Mouse (Mus musculus): ENCODE data around the gene Ryk. TPM values are rescaled to one million over a fixed set of nuclear protein-coding genes. Genes with fewer than 3 reads are reported as not detected.

The Ryk gene
- polyA plus RNA-seq, 1 experiment from 2014 or later = 17.0 TPM

DNA sequence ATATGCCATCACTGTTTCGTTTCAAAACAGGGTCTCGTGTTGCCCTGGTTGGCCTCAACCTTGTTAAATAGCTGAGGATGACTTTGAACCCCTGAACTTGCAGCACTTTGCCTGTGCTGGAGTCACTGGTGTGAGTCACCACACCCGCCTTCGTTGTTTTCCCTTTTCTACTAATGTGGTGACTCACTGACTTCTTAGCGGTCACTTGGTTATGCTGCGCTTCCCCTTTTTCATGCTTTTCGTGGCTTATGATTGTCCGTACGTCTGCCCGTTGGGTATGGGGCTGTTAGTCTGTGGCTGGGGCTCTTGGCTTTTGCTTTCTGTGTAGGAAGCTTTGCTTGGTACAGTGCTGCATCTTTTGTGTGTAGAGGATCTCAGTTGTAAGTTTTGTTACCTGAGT, 25.2 kb downstream of the Ryk start:
- no peaks in the 10 kb centered on the region for H3K27me3 ChIP-seq
- H3K36me3 ChIP-seq = peaks cover 7% of the 10 kb centered on the region; the same call in 1 of the 2 replicates
- no peak overlapping the region for H3K27ac ChIP-seq (replicated peaks)
- peaks cover 25% of the 10 kb centered on the region for H3K4me1 ChIP-seq
- 97% methylated on average over 10 of the region's 10 CpGs for WGBS
- 0 out of 2 replicates have a peak, but pooled peaks cover 2% of the 10 kb centered on the region for H3K9me3 ChIP-seq
- ATAC-seq (ENCODE audit: low FRiP score, low read depth) = no peak
- H3K4me3 ChIP-seq = no peak overlapping the region
- no peak overlapping the region for H3K9ac ChIP-seq (replicated peaks)
- no peak overlapping the region for H3K4me2 ChIP-seq (replicated peaks)

DNA sequence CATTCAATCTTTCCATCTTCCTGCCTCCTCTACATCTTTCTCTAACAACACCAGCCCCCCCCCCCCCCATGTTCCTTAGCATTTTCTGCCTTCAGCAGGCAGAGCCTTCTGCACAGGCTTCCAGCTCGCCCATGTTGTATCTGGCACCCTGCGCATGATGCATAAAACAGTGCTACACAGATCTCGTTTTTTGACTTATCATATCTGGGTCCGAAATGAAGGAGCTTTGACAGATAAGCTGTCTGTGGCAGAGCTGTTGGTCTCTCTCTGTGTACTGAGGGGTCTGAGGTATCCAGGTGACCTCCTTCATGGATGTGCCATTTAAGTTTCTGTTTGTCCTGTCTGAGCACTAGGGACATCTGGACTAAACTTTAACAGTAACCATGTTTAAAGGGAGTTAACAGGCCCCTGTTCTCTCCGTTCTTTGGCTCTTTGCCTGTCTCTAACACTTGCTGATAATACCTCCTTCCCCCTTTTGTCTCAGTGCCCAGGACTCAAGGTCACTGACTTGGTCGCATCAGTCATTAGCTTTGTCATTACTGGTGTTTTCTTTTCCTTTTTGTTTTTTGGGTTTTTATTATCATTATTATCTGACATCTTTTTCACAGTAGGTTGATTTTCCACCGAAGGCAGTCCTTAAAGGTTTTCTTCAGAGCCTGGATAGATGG, 26.2 kb downstream of the Ryk start:
- peaks cover 9% of the 10 kb centered on the region; the same call in 1 of the 2 replicates for H3K36me3 ChIP-seq
- H3K9ac ChIP-seq (replicated peaks) = no peak overlapping the region
- no peak for ATAC-seq (ENCODE audit: low FRiP score, low read depth)
- H3K27ac ChIP-seq (replicated peaks) = no peak overlapping the region
- no peaks in the 10 kb centered on the region for H3K27me3 ChIP-seq
- no peak overlapping the region for H3K4me2 ChIP-seq (replicated peaks)
- peaks cover 30% of the 10 kb centered on the region for H3K4me1 ChIP-seq
- H3K9me3 ChIP-seq = 0 out of 2 replicates have a peak, but pooled peaks cover 2% of the 10 kb centered on the region
- H3K4me3 ChIP-seq = no peak overlapping the region
- 84% methylated on average over 7 of the region's 7 CpGs for WGBS

DNA sequence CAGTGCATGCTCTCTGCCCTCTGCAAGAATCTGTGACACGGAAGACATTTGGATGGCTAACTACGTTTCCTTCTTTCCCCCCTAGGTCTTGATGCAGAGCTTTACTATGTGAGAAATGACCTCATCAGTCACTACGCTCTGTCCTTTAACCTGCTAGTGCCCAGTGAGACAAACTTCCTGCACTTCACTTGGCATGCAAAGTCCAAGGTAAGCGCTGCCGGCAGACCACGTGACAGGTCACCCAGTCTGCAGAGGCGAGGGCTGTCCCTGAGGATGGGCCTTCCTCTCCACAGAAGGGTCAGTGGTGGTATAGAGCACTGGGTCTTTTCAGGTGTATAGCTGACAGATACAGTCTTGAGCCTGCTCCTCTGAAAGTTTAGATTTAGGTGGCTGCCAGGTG, 27.1 kb downstream of the Ryk start:
- peaks cover 33% of the 10 kb centered on the region for H3K4me1 ChIP-seq
- no peak overlapping the region for H3K9ac ChIP-seq (replicated peaks)
- no peaks in the 10 kb centered on the region for H3K27me3 ChIP-seq
- peaks cover 7% of the 10 kb centered on the region; the same call in 1 of the 2 replicates for H3K36me3 ChIP-seq
- H3K4me3 ChIP-seq = no peak overlapping the region
- H3K4me2 ChIP-seq (replicated peaks) = no peak overlapping the region
- no peak overlapping the region for H3K27ac ChIP-seq (replicated peaks)
- H3K9me3 ChIP-seq = 0 out of 2 replicates have a peak, but pooled peaks cover 2% of the 10 kb centered on the region
- ATAC-seq (ENCODE audit: low FRiP score, low read depth) = no peak
- WGBS = 88% methylated on average over 7 of the region's 7 CpGs

DNA sequence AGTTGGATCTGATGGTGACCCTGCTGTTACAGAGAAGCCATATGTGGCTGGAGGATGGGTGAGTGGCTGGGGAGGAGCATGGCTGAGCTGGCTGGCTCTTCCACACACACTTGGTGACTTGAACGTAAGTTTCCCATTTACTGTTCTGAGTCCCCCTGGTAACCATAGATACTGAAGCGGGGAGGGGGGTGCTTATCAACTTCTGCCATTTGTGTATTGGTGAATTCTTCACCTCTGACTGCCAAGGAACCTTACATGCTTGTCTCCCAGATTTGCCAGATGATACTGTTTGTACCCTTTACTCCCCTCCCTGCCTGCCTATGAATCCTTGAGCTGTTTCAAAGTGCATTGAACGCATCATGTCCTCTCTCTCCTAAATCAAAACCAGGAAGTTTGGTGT, 27.5 kb downstream of the Ryk start:
- H3K9me3 ChIP-seq = 0 out of 2 replicates have a peak, but pooled peaks cover 2% of the 10 kb centered on the region
- no peaks in the 10 kb centered on the region for H3K27me3 ChIP-seq
- 83% methylated on average over 3 of the region's 3 CpGs for WGBS
- H3K4me1 ChIP-seq = peaks cover 33% of the 10 kb centered on the region
- no peak overlapping the region for H3K27ac ChIP-seq (replicated peaks)
- no peak for ATAC-seq (ENCODE audit: low FRiP score, low read depth)
- peaks cover 4% of the 10 kb centered on the region; the same call in 1 of the 2 replicates for H3K36me3 ChIP-seq
- no peak overlapping the region for H3K4me2 ChIP-seq (replicated peaks)
- H3K9ac ChIP-seq (replicated peaks) = no peak overlapping the region
- no peak overlapping the region for H3K4me3 ChIP-seq

DNA sequence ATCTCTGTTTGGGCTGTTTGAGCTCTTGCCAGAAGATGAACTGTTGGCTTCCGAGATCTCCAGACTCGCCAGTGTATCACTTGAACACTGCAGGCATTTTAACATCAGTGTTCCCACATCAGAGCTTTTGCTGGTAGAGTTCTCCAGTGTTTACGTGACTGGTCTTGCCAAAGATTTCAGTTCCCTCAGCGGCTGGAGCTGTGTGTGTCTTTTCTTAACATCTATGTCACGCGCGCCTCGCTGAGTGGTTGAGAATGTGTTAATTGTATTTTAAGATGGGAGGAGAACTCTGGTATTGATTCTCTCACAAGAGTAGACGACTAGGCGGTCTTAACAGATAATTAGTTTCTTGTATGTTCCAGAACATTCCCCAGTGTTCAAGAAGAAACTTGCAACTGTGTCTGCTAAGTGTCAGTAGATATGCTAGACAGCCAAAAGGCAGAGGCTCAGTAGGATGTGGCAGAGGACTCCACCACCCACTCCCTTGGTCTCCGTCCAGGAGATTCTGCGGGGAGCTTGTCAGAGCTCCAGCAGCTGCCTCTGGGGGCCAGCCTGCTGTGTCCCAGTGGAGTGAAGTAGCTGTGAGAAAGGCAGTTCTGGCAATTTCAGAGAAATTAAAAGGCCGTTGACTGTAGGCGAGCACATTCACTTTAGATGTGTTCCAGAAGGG, 29.3 kb downstream of the Ryk start:
- WGBS = 76% methylated on average over 14 of the region's 14 CpGs
- Histone ChIP-seq H3K9me3 (no peaks in the 10 kb centered on the region), H3K27ac (replicated peaks) (no peak overlapping the region), H3K36me3 (peaks cover 16% of the 10 kb centered on the region), H3K4me3 (no peak overlapping the region), H3K27me3 (no peaks in the 10 kb centered on the region), H3K4me2 (replicated peaks) (no peak overlapping the region), H3K4me1 (peaks cover 33% of the 10 kb centered on the region), H3K9ac (replicated peaks) (no peak overlapping the region; the same call in 1 of the 2 replicates)
- no peak for ATAC-seq (ENCODE audit: low FRiP score, low read depth)

DNA sequence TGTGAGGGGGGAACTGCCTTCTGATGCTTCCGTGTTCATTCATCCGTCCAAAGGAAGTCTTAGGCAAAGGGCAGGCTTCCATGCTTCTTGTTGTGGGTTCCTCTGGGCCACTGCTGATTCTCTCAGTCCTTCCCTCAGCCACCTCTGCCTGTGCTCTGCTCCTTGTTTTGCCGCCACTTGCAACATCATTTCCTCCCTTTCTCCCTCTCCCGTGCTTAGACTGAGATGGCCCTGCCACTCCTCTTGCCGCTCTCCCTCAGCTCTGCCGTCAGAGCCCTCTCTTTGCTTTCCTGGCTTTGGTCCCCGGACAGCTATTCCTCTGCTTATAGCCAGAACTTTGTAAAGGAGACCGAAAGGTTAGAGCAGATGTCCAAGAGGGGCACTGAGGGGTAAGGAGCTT, 30.2 kb downstream of the Ryk start:
- ATAC-seq (ENCODE audit: low FRiP score, low read depth) = no peak
- 66% methylated on average over 8 of the region's 8 CpGs for WGBS
- no peak overlapping the region for H3K9ac ChIP-seq (replicated peaks)

DNA sequence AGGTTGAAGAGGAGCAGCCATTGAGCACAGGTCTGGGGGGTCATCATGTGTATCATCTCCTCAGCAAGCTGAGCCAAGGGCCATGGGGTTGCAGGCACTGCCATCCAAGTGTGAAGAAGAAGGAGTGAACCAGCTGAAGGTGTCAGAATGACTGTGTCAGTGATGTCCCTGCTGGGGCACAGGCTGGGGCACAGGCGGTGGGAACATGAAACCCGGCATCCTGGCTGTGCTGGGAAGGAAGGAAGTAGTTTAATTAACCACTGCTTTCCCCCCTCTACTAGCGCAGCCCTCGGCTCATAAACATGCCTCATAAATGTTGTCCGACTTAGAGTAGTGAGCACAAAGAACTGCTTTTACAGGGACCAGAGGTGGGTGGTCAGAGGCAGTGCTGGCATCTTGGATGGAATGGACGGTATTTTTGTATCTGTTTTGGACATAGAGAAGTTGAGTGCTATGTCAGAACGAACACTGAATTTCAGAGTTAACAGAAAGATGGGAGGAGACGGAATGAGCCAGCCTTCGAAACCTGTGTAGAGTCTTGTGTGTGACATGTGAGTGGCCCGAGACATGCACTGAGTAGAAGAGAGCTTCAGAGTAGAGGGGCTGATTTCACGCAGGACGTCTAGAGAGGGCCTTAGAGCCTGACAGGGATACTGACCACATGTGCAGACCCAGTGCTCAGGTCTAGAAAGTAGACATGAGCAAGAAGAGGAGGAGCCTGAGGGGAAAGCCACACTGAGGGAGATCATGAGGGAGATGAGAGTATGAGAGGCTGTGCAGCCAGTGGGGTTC, 31.4 kb downstream of the Ryk start:
- Histone ChIP-seq H3K36me3 (peaks cover 21% of the 10 kb centered on the region), H3K4me1 (peaks cover 30% of the 10 kb centered on the region), H3K4me2 (replicated peaks) (no peak overlapping the region), H3K4me3 (no peak overlapping the region), H3K9me3 (no peaks in the 10 kb centered on the region), H3K27ac (replicated peaks) (peak overlapping the region; percentile 30; the same call in 1 of the 2 replicates), H3K27me3 (no peaks in the 10 kb centered on the region), H3K9ac (replicated peaks) (no peak overlapping the region)
- ATAC-seq (ENCODE audit: low FRiP score, low read depth) = no peak
- WGBS = 81% methylated on average over 12 of the region's 12 CpGs

More for the DNA sequence above, 30.2 kb downstream of the Ryk start:
- H3K36me3 ChIP-seq = peaks cover 20% of the 10 kb centered on the region
- no peaks in the 10 kb centered on the region for H3K9me3 ChIP-seq
- no peak overlapping the region for H3K4me3 ChIP-seq
- peaks cover 33% of the 10 kb centered on the region for H3K4me1 ChIP-seq
- H3K27ac ChIP-seq (replicated peaks) = peak overlapping the region; percentile 46
- no peaks in the 10 kb centered on the region for H3K27me3 ChIP-seq
- no peak overlapping the region for H3K4me2 ChIP-seq (replicated peaks)

DNA sequence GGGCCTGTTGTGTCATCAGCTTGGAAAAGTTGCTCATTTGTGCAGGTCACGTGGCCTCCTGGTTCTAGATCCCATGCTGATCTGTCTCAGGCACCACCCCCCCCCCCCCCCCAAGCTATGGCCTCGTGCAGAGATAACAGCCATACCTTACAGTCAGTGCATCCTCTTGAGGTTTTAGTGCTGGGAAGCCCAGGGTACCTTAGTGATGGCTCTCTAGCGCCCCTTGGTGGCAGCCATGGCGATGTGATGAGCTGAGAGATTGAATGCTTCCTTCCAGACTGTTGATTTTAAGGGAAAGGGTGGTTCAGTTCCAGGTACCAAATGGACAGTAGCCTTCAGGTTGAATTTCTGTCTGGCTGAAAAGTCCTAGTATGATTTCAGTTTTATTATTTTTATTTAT, 32.2 kb downstream of the Ryk start:
- 6% methylated on average over 4 of the region's 4 CpGs for WGBS
- H3K4me1 ChIP-seq = peaks cover 28% of the 10 kb centered on the region
- no peaks in the 10 kb centered on the region for H3K27me3 ChIP-seq
- peaks cover 28% of the 10 kb centered on the region for H3K36me3 ChIP-seq
- H3K4me3 ChIP-seq = no peak overlapping the region
- H3K9ac ChIP-seq (replicated peaks) = no peak overlapping the region
- no peak for ATAC-seq (ENCODE audit: low FRiP score, low read depth)
- H3K4me2 ChIP-seq (replicated peaks) = no peak overlapping the region
- peak overlapping the region; percentile 30; the same call in 1 of the 2 replicates for H3K27ac ChIP-seq (replicated peaks)
- no peaks in the 10 kb centered on the region for H3K9me3 ChIP-seq

DNA sequence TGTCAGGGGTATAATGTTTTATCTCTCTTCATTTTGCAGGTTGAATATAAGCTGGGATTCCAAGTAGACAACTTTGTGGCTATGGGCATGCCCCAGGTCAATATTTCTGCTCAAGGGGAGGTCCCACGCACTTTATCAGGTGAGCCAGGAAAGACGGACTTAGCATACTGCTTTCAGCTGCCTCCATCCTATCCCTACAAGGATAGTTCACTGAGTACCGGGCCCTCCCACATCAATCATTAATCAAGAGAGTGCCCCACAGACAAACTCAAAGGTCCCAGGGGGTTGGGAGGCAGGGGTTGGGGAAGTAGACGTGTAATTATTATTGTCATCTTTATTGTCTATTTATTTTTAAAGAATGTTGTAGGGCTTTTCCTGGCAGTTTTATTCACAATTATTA, 32.8 kb downstream of the Ryk start:
- Histone ChIP-seq H3K27me3 (no peaks in the 10 kb centered on the region), H3K27ac (replicated peaks) (no peak overlapping the region), H3K4me2 (replicated peaks) (no peak overlapping the region), H3K9me3 (no peaks in the 10 kb centered on the region), H3K36me3 (peaks cover 34% of the 10 kb centered on the region), H3K4me1 (peaks cover 25% of the 10 kb centered on the region), H3K4me3 (no peak overlapping the region), H3K9ac (replicated peaks) (no peak overlapping the region)
- 92% methylated on average over 4 of the region's 4 CpGs for WGBS
- ATAC-seq (ENCODE audit: low FRiP score, low read depth) = no peak

DNA sequence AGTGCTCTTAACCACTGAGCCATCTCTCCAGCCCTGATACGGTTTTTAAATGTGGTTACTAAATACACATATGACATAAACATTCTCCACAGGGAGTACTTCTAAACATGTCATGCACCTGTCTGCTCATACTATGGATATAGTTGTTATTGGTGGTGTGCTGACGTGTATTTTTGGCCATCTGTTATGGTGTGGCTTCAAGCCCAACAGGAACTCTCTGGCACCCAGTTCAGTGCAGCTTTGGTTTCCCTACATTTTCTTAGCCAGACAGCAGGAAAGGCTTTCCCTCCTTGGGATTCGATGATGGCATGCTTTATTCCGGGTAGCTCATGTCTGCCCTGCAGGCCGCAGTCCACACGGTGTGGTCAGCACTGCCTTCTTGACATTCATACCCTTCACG, 33.7 kb downstream of the Ryk start:
- Histone ChIP-seq H3K9ac (replicated peaks) (no peak overlapping the region), H3K4me3 (no peak overlapping the region), H3K4me2 (replicated peaks) (no peak overlapping the region), H3K36me3 (peaks cover 34% of the 10 kb centered on the region), H3K4me1 (peaks cover 23% of the 10 kb centered on the region), H3K27ac (replicated peaks) (no peak overlapping the region), H3K9me3 (no peaks in the 10 kb centered on the region), H3K27me3 (no peaks in the 10 kb centered on the region)
- ATAC-seq (ENCODE audit: low FRiP score, low read depth) = no peak
- 93% methylated on average over 7 of the region's 7 CpGs for WGBS

DNA sequence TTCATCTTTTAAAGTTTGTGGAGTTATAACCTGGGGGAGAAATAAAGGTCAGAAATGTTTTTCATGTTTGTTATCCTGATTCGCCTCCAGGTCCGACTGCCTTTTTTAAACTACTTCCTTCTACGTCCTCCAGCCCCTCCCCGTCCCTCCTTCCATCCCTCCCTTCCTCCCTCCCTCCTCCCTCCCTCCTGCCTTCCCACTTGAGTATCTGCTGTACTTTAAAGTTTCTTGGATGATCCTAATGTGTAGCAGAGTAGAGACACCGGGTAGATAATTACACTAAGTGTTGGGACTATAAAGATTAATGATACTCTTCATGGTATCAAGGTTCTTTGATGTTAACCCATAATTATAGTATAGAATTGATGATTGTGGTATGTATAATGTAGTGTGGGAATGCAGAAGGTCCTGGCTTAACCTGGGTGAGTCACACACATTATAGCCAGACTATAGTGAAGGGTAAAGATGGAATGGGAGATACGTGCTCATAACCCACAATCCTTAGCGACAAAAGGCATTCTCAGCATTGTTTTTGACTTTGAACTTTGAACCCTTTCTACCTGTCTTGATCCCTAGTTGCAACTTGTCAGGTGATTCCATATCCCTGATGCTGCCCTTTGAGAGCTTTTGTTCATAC, 41.5 kb downstream of the Ryk start:
- Histone ChIP-seq H3K9ac (replicated peaks) (no peak overlapping the region), H3K4me1 (no peaks in the 10 kb centered on the region)

More for the DNA sequence above, 41.5 kb downstream of the Ryk start:
- no peak overlapping the region for H3K27ac ChIP-seq (replicated peaks)
- H3K9me3 ChIP-seq = no peaks in the 10 kb centered on the region
- H3K27me3 ChIP-seq = no peaks in the 10 kb centered on the region
- WGBS = 89% methylated on average over 7 of the region's 7 CpGs
- H3K4me2 ChIP-seq (replicated peaks) = no peak overlapping the region
- peaks cover 64% of the 10 kb centered on the region for H3K36me3 ChIP-seq
- ATAC-seq (ENCODE audit: low FRiP score, low read depth) = no peak
- H3K4me3 ChIP-seq = no peak overlapping the region

Data from midbrain, embryonic 12.5 days (tissue).